Comparison of ENCODE assay signal across 8 mouse cellular contexts in genomic region chr8:117498915-117499540, GRCm38 (mm10). TPM values are rescaled to one million over a fixed set of nuclear protein-coding genes. Genes with fewer than 3 reads are reported as not detected.
A peak's percentile ranks its signal among the peaks of the same experiment; 100 is the strongest.
DNase-seq lines count a peak whose midpoint lies in the region; ATAC-seq and TF ChIP-seq lines count a peak whose summit lies in the region.

No protein-coding gene starts in this region.

- dilution Hi-C loops in CH12.LX (cut with MboI; ENCODE audit: extremely low pct_ligation_motif_present, extremely low pct_unique_long_range_greater_than_20kb, low sequenced_read_pairs), result no loop called here

- 18% methylated on average over 20 of the region's 20 CpGs for WGBS in heart, embryonic 12.5 days
- WGBS in hindbrain, embryonic 10.5 days, result 8% methylated on average over 20 of the region's 20 CpGs
- WGBS in midbrain, embryonic 10.5 days, result 10% methylated on average over 20 of the region's 20 CpGs

- H3K9me3 ChIP-seq in heart, embryonic 12.5 days (replicated peaks), result no peaks in the 10 kb centered on the region
- no peaks in the 10 kb centered on the region for H3K9me3 ChIP-seq in CH12.LX (replicated peaks; ENCODE audit: low read length)
- no peaks in the 10 kb centered on the region for H3K9me3 ChIP-seq in hindbrain, embryonic 10.5 days
- no peaks in the 10 kb centered on the region for H3K9me3 ChIP-seq in midbrain, embryonic 10.5 days (replicated peaks)

- H3K9ac ChIP-seq in heart, embryonic 12.5 days, result peak overlapping the region; percentile 79
- H3K9ac ChIP-seq in CH12.LX (ENCODE audit: insufficient read depth, low read depth), result peak overlapping the region; percentile 86

- intact Hi-C loops in heart, postnatal 25 days (cut with DNase I), result no loop called here

- TF ChIP-seq POLR2A in CH12.LX (IDR thresholded peaks at IDR 0.05; ENCODE audit: low read depth, low read length), result peak; percentile 55; the same call in 1 of the 2 replicates

- H3K27me3 ChIP-seq in heart, embryonic 12.5 days (replicated peaks), result peaks cover 18% of the 10 kb centered on the region
- no peaks in the 10 kb centered on the region for H3K27me3 ChIP-seq in CH12.LX (replicated peaks)
- peaks cover 45% of the 10 kb centered on the region for H3K27me3 ChIP-seq in hindbrain, embryonic 10.5 days (ENCODE audit: insufficient read depth, poor library complexity, severe bottlenecking)
- peaks cover 52% of the 10 kb centered on the region for H3K27me3 ChIP-seq in midbrain, embryonic 10.5 days (ENCODE audit: low read depth, poor library complexity, severe bottlenecking)

- no peak for DNase-seq in heart, postnatal 25 days (ENCODE audit: low spot score)
- peak; percentile 83 for DNase-seq in CH12.LX (ENCODE audit: extremely low read depth)
- DNase-seq in hindbrain, embryonic 10.5 days (ENCODE audit: low spot score), result peak; percentile 35
- DNase-seq in midbrain, embryonic 10.5 days (ENCODE audit: low spot score), result peak; percentile 23
- DNase-seq in urinary bladder, postnatal 36 days (ENCODE audit: low spot score in 2 of 2), result no peak
- no peak for DNase-seq in gastrocnemius, postnatal 10 days
- DNase-seq in left cerebral cortex, adult 8-10 months (ENCODE audit: low spot score in 2 of 2), result no peak

- no peak for TF ChIP-seq CTCF in CH12.LX (conservative IDR thresholded peaks at IDR 0.05 in 1 of 2, IDR thresholded peaks at IDR 0.05 in 1 of 2; ENCODE audit: low read depth in 2 of 2, low read length in 2 of 2)

- peaks cover 25% of the 10 kb centered on the region for H3K4me1 ChIP-seq in heart, embryonic 12.5 days (replicated peaks)
- peaks cover 41 to 68% of the 10 kb centered on the region in 2 experiments for H3K4me1 ChIP-seq in CH12.LX (ENCODE audit: control insufficient read depth in 1 of 2, insufficient read depth in 2 of 2)
- H3K4me1 ChIP-seq in hindbrain, embryonic 10.5 days (replicated peaks), result peaks cover 26% of the 10 kb centered on the region
- H3K4me1 ChIP-seq in midbrain, embryonic 10.5 days, result peaks cover 25% of the 10 kb centered on the region

- no peak for TF ChIP-seq RAD21 in CH12.LX (IDR thresholded peaks at IDR 0.05; ENCODE audit: low read depth, low read length)

- H3K4me3 ChIP-seq in heart, embryonic 12.5 days, result peak overlapping the region; percentile 62
- peak overlapping the region; percentile 81 to 95 (median 95) for H3K4me3 ChIP-seq in CH12.LX (replicated peaks in 1 of 3; ENCODE audit: low read depth in 2 of 3, low read length in 2 of 3, poor library complexity in 1 of 3)
- H3K4me3 ChIP-seq in hindbrain, embryonic 10.5 days, result peak overlapping the region; percentile 70
- peak overlapping the region; percentile 75 for H3K4me3 ChIP-seq in midbrain, embryonic 10.5 days

- H3K36me3 ChIP-seq in heart, embryonic 12.5 days, result no peaks in the 10 kb centered on the region
- peaks cover under 1 to 12% of the 10 kb centered on the region in 2 experiments for H3K36me3 ChIP-seq in CH12.LX (replicated peaks in 1 of 2; ENCODE audit: control insufficient read depth in 1 of 2, insufficient read depth in 1 of 2, low read length in 1 of 2)
- no peaks in the 10 kb centered on the region for H3K36me3 ChIP-seq in hindbrain, embryonic 10.5 days
- no peaks in the 10 kb centered on the region for H3K36me3 ChIP-seq in midbrain, embryonic 10.5 days

- H3K4me2 ChIP-seq in heart, embryonic 12.5 days, result peak overlapping the region; percentile 95
- peak overlapping the region; percentile 38 for H3K4me2 ChIP-seq in CH12.LX (ENCODE audit: insufficient read depth, low read depth, poor library complexity, severe bottlenecking)

- peak; percentile 50 for TF ChIP-seq EP300 in CH12.LX (IDR thresholded peaks at IDR 0.05; ENCODE audit: low read length)

- ATAC-seq in heart, embryonic 12.5 days (ENCODE audit: insufficient number of reproducible peaks, low FRiP score), result no peak

- H3K27ac ChIP-seq in heart, embryonic 12.5 days (ENCODE audit: poor library complexity, severe bottlenecking), result no peak overlapping the region
- peak overlapping the region; percentile 93 for H3K27ac ChIP-seq in CH12.LX (ENCODE audit: insufficient read depth, low read depth)
- no peak overlapping the region for H3K27ac ChIP-seq in hindbrain, embryonic 10.5 days
- no peak overlapping the region for H3K27ac ChIP-seq in midbrain, embryonic 10.5 days (replicated peaks)

- in situ Hi-C loops in CH12.LX (cut with MboI; ENCODE audit: low pct_ligation_motif_present, low pct_unique_long_range_greater_than_20kb, low sequenced_read_pairs), result loop anchor here (5.0 kb wide), 1 partner anchor 38 kb away; no protein-coding TSS in a partner anchor

- H3K79me2 ChIP-seq in CH12.LX (replicated peaks; ENCODE audit: control insufficient read depth, extremely low read depth, insufficient read depth, poor library complexity, severe bottlenecking), result peaks cover 46% of the 10 kb centered on the region

TF ChIP-seq in CH12.LX, 34 proteins besides CTCF, POLR2A, EP300 and RAD21:
- TF ChIP-seq CHD1 (IDR thresholded peaks at IDR 0.05; ENCODE audit: low read depth, low read length) (0 out of 2 replicates have a peak, but pooled peaks have one; percentile 48), ZC3H11A (IDR thresholded peaks at IDR 0.05; ENCODE audit: low read depth, low read length) (no peak), NRF1 (IDR thresholded peaks at IDR 0.05; ENCODE audit: low read depth, low read length) (no peak), USF1 (IDR thresholded peaks at IDR 0.05; ENCODE audit: low read depth, low read length) (no peak), RCOR1 (conservative IDR thresholded peaks at IDR 0.05; ENCODE audit: low read depth, low read length) (no peak; the same call in 1 of the 2 replicates), USF2 (conservative IDR thresholded peaks at IDR 0.05; ENCODE audit: low read depth, low read length) (no peak), SIN3A (IDR thresholded peaks at IDR 0.05; ENCODE audit: low read length) (peak; percentile 96), ETS1 (conservative IDR thresholded peaks at IDR 0.05; ENCODE audit: low read depth, low read length) (peak; percentile 48), GABPA (IDR thresholded peaks at IDR 0.05; ENCODE audit: insufficient replicate concordance, low read depth, low read length) (no peak), MEF2A (IDR thresholded peaks at IDR 0.05; ENCODE audit: borderline replicate concordance, low read depth, low read length) (peak; percentile 78), ZNF384 (IDR thresholded peaks at IDR 0.05; ENCODE audit: low read depth, low read length) (no peak), JUND (conservative IDR thresholded peaks at IDR 0.05; ENCODE audit: low read depth, low read length) (no peak), JUN (IDR thresholded peaks at IDR 0.05; ENCODE audit: insufficient read depth, low read depth, low read length) (no peak), POLR2AphosphoS2 (IDR thresholded peaks at IDR 0.05; ENCODE audit: low read depth, low read length) (no peak), TCF12 (IDR thresholded peaks at IDR 0.05; ENCODE audit: low read depth, low read length) (peak; percentile 89), IRF4 (IDR thresholded peaks at IDR 0.05; ENCODE audit: low read depth, low read length) (peak; percentile 52), UBTF (IDR thresholded peaks at IDR 0.05; ENCODE audit: low read depth, low read length) (no peak; the same call in 1 of the 2 replicates), BHLHE40 (IDR thresholded peaks at IDR 0.05; ENCODE audit: low read depth, low read length) (peak; percentile 53; the same call in 1 of the 2 replicates), ELF1 (IDR thresholded peaks at IDR 0.05; ENCODE audit: low read depth, low read length) (peak; percentile 28; the same call in 1 of the 2 replicates), E2F4 (IDR thresholded peaks at IDR 0.05; ENCODE audit: insufficient replicate concordance, low read depth, low read length) (no peak), PAX5 (IDR thresholded peaks at IDR 0.05; ENCODE audit: low read length) (no peak), ZMIZ1 (IDR thresholded peaks at IDR 0.05; ENCODE audit: low read depth, low read length) (no peak), MAFK (IDR thresholded peaks at IDR 0.05; ENCODE audit: insufficient replicate concordance, low read length) (0 out of 2 replicates have a peak, but pooled peaks have one; percentile 29), MAX (IDR thresholded peaks at IDR 0.05; ENCODE audit: low read length) (peak; percentile 52; the same call in 1 of the 2 replicates), ZKSCAN1 (IDR thresholded peaks at IDR 0.05; ENCODE audit: borderline replicate concordance, low read depth, low read length) (no peak), MAZ (IDR thresholded peaks at IDR 0.05; ENCODE audit: low read depth, low read length) (peak; percentile 88; the same call in 1 of the 2 replicates), TBP (conservative IDR thresholded peaks at IDR 0.05; ENCODE audit: low read depth, low read length) (0 out of 2 replicates have a peak, but pooled peaks have one; percentile 44), HCFC1 (IDR thresholded peaks at IDR 0.05; ENCODE audit: low read depth, low read length) (no peak), CHD2 (IDR thresholded peaks at IDR 0.05; ENCODE audit: low read length) (no peak; the same call in 1 of the 2 replicates), MYC (IDR thresholded peaks at IDR 0.05; ENCODE audit: low read depth, low read length) (peak; percentile 60), MXI1 (IDR thresholded peaks at IDR 0.05; ENCODE audit: low read depth, low read length) (peak; percentile 80), KAT2A (IDR thresholded peaks at IDR 0.05; ENCODE audit: insufficient replicate concordance, low read length) (no peak), SMC3 (IDR thresholded peaks at IDR 0.05; ENCODE audit: low read depth, low read length) (no peak; the same call in none of the 2 replicates), NELFE (IDR thresholded peaks at IDR 0.05; ENCODE audit: low read depth, low read length) (0 out of 2 replicates have a peak, but pooled peaks have one; percentile 9)

RNA-seq across cellular contexts. Expression of gene Plcg2, which starts 0.9 kb away (rescaled TPM):
- polyA plus RNA-seq in heart, embryonic 12.5 days (2016; fragmentation: Nextera tagmentation; extraction: Ambion mirVana), result 8.4 and 9.2 TPM in 2 replicates
- total RNA-seq in heart, postnatal 25 days (2021), result 1 to 10 TPM; 6.2 to 6.7 TPM
- total RNA-seq in CH12.LX (2012; rRNA removed) (194 and 205 TPM in 2 replicates), CH12.LX (2014; rRNA removed) (129 and 139 TPM in 2 replicates)
- 177 and 196 TPM in 2 replicates for polyA plus RNA-seq in CH12.LX (2012; ENCODE audit: insufficient read length, low read depth)
- polyA plus RNA-seq in hindbrain, embryonic 10.5 days (2016; fragmentation: Nextera tagmentation; extraction: Ambion mirVana), result 3.7 and 5.0 TPM in 2 replicates
- 3.5 and 3.8 TPM in 2 replicates for polyA plus RNA-seq in midbrain, embryonic 10.5 days (2016; fragmentation: Nextera tagmentation; extraction: Ambion mirVana)
- total RNA-seq in gastrocnemius, postnatal 10 days (2021), result 1 to 10 TPM; 1.0 to 2.6 TPM
- total RNA-seq in left cerebral cortex, adult 8-10 months (2022), result 1 to 10 TPM; 2.8 to 5.6 (median 4.7) TPM

Comparison
In these comparisons a context has a peak if more than half of its experiments do, and no peak if none do; other contexts are left out.
1. DNase-seq: peak in CH12.LX (single experiment), hindbrain, embryonic 10.5 days (single experiment) and midbrain, embryonic 10.5 days (single experiment); none in heart, postnatal 25 days (single experiment), urinary bladder, postnatal 36 days (0 of 2), gastrocnemius, postnatal 10 days (single experiment) and left cerebral cortex, adult 8-10 months (0 of 2).
2. RNA of gene Plcg2, which starts 0.9 kb away (total RNA-seq): 129 to 205 TPM in CH12.LX; 6.2 to 6.7 TPM in heart, postnatal 25 days, 2.8 to 5.6 TPM in left cerebral cortex, adult 8-10 months and 1.0 to 2.6 TPM in gastrocnemius, postnatal 10 days; every median in the first group is over 10 times any median in the second.
3. Peak in every context shown above with its lines, with median percentiles within 50 percentile points of each other: H3K4me3 ChIP-seq.